Mouse (Mus musculus) bone marrow, adult 2 months (tissue): Measurements from ENCODE around the gene Pgp. TPM values are rescaled to one million over a fixed set of nuclear protein-coding genes. Genes with fewer than 3 reads are reported as not detected.

Source experiments
- H3K27ac ChIP-seq: fragments of 200-500 bp; 2 replicates; pipeline ENCODE4 v1.5.1; 2012; ENCODE audit warnings: low read depth, mild to moderate bottlenecking, control low read depth, inconsistent platforms, low read length; ENCODE audit not compliant: control insufficient read depth, poor library complexity, insufficient read depth
- H3K4me1 ChIP-seq: fragments of 200-500 bp; 2 replicates; pipeline ENCODE4 v1.6.1; 2011; ENCODE audit warnings: low read length; ENCODE audit not compliant: control insufficient read depth, insufficient read depth
- H3K4me3 ChIP-seq: fragments of 200-500 bp; replicated peaks from 2 replicates; pipeline ENCODE3; 2011; ENCODE audit warnings: mild to moderate bottlenecking, low read depth, low read length, control low read depth; ENCODE audit not compliant: control insufficient read depth
- CTCF ChIP-seq: fragments of 200-500 bp; IDR thresholded peaks from 2 replicates; pipeline ENCODE4 v1.5.1; 2011; ENCODE audit warnings: low read length, control low read depth; ENCODE audit not compliant: control insufficient read depth, insufficient read depth
- POLR2A ChIP-seq: fragments of 200-500 bp; IDR thresholded peaks from 2 replicates; pipeline ENCODE4 v1.6.1; 2011; ENCODE audit warnings: low read depth, mild to moderate bottlenecking, control low read depth, low read length, borderline replicate concordance; ENCODE audit not compliant: control insufficient read depth
- WGBS: fragments of 180-500 bp; shearing (Covaris S2); methylation state at CpG from one replicate; pipeline ENCODE4 v1.1.7; 2018; 5-methylcytosine and 5-hydroxymethylcytosine counted together
- polyA plus RNA-seq: library from polyadenylated mRNA; stranded (reverse); fragments of >200 nt; gene quantifications from 2 replicates; pipeline ENCODE4 v1.2.4, GENCODE M21; 2011; ENCODE audit warnings: low replicate concordance; ENCODE audit not compliant: missing spikeins, insufficient read depth, insufficient read length

Pgp gene
- polyA plus RNA-seq, 1 experiment: 34.7 TPM

DNA sequence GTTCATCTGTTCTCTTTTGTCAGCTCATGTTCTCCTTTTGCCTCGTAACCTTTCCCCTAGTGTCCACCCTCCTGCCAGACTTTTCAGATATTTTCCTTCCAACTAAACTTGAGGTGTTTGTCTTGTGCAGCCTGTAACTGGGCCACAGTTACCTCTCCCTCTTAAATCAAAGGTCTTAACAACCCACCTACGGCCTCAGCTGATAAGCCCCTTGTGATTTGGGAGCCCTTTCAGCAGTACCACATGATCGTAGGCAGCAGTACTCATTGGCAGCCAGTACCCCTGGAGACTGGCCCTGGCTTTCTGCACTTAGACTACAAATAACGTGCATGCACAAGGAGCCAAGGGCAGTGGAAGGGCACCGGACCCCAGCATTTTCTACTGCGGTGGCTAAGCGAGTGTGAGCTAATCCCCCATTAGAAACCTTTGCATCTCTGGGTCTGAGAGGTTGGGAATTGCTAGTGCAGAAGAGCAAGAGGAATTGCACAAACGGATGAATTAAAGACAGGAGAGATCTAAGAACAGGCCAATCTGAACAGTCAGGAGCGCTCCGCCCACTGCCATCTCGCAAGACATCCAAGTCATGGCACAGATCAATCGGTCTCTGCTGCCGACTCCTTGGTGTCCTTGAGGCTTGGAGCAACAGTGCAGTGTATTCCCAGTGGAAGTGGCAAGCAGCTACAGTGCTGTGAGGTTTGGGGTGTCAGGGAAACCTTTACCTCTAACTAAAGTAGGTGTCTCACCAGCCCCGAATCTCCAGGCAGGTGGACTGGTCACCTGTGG is 40.8 kb upstream of the Pgp start:
- 87% methylated on average over 14 of the region's 14 CpGs for WGBS
- no peak overlapping the region for H3K4me3 ChIP-seq
- TF ChIP-seq CTCF (no peak), POLR2A (no peak)
- no peak overlapping the region for H3K27ac ChIP-seq
- no peaks in the 10 kb centered on the region; the same call in 1 of the 2 replicates for H3K4me1 ChIP-seq

DNA sequence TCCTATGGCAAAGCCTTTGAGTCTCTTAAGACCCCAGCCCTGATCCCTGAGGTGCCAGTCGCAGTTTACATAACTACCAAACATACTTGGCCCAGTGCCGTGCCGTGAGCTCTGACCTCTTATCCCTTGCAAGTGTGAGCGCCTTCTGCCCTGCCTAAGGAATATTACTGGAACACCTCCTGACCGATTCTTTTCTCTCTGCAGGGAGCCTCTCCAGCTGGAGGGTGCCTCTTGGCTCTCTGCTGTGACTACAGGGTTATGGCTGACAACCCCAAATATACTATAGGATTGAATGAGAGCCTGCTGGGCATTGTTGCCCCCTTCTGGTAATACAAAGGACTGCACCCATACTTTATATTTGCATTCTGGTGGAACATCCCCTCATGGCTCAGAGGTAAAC is 33.2 kb upstream of the Pgp start:
- Histone ChIP-seq H3K4me1 (no peaks in the 10 kb centered on the region), H3K27ac (no peak overlapping the region), H3K4me3 (no peak overlapping the region)
- TF ChIP-seq POLR2A: no peak
- peak; percentile 12; the same call in 1 of the 2 replicates for TF ChIP-seq CTCF
- 82% methylated on average over 5 of the region's 5 CpGs for WGBS

DNA sequence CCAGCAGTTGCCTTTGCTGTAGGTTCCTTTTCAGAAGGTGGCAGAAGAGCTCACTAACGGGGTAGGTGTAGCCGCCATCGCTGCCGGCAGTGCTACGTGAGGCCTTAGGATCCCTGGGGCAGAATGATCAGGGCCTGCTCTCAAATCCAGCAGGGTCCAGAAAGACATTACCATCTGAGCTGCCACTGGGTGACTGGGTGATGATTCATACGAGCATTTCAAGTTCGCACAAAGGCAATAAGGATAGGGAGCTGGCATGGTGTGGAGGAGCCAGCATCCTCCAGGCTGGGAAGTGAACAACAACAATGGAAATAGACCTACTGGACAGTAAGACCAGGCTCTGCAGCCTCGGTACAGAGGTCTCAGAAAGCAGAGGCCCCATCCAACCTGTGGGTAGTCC is 29.8 kb upstream of the Pgp start:
- H3K4me3 ChIP-seq: no peak overlapping the region
- WGBS: 91% methylated on average over 8 of the region's 8 CpGs
- H3K27ac ChIP-seq: no peak overlapping the region
- TF ChIP-seq POLR2A: no peak
- no peak for TF ChIP-seq CTCF
- H3K4me1 ChIP-seq: no peaks in the 10 kb centered on the region

DNA sequence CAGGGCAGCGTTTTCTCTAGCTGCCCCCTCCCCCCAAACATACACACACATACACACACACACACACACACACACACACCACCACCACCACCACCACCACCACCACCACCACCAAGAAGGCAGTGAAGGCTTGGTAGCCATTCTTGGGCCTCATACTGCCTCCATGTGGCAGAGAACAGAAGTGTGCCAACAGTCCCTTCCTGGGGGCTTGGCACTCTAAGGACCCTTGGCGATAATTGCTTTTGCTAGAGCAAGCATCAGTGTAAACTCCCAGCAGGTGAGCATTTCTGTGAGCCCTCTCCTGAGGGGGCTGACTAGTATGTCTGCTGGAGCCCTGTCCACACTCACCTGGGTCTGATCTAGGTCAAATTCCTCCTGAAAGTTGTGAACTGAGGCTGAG is 29.0 kb upstream of the Pgp start:
- no peak overlapping the region for H3K4me3 ChIP-seq
- WGBS: 78% methylated on average over 2 of the region's 2 CpGs

DNA sequence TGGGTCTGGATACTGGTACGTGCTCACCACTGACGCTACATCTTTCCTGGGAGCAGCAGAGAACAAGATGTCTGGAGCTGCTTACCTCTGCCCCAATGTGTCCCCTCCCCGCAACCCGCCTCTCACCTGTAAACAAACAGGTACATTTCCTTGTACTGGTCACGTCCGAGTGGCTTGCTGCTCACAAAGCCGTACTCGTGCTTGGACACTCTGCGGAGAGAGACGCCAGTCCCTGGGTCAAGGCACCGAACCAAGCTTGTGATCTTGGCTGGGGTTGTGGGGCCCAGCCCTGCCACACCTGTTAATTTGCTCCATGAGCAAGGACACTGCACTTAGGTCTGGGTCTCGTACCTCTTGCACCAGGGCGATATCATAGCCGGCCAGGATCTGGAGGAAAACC is 28.1 kb upstream of the Pgp start:
- TF ChIP-seq POLR2A: no peak
- no peak for TF ChIP-seq CTCF
- Histone ChIP-seq H3K4me3 (no peak overlapping the region), H3K27ac (no peak overlapping the region), H3K4me1 (no peaks in the 10 kb centered on the region)
- 92% methylated on average over 14 of the region's 14 CpGs for WGBS

More for the DNA sequence above, 29.0 kb upstream of the Pgp start:
- H3K4me1 ChIP-seq: no peaks in the 10 kb centered on the region
- no peak overlapping the region for H3K27ac ChIP-seq
- peak; percentile 16; the same call in 1 of the 2 replicates for TF ChIP-seq CTCF
- no peak for TF ChIP-seq POLR2A

DNA sequence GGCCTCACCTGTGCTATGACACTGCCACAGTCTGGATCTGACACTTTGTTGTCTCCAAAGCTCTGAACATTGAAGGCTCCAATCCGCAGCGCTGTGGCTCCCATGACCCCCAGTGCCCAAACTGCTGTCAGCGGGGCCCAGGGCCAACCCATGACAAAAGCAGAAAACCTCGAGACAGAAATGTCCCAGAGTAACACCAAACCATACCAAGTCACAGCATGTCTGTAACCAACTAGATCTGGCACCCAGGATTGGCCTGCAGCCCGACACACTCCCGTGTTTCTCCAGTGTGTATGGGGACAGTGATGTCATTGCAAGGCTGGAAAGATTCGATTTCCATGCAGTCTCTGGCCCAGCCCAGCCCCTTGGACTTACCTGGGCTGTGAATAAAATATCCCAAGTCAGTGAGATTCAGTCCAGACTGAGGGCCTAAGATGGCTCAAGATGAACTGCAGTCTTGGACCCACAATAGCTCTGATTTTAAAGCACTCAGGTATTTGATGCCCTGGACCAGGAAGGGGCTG is 27.5 kb upstream of the Pgp start, which contains the start of gene Dnase1l2:
Gene Dnase1l2 (minus strand): TSS at position 474 of the 524 bp plus-strand sequence.
- Histone ChIP-seq H3K4me3 (no peak within 1 kb of the TSS), H3K4me1 (no peaks in the 10 kb centered on the region), H3K27ac (no peak within 1 kb of the TSS)
- TF ChIP-seq POLR2A (no peak), CTCF (no peak)
- WGBS: 80% methylated on average over 7 of the region's 7 CpGs

DNA sequence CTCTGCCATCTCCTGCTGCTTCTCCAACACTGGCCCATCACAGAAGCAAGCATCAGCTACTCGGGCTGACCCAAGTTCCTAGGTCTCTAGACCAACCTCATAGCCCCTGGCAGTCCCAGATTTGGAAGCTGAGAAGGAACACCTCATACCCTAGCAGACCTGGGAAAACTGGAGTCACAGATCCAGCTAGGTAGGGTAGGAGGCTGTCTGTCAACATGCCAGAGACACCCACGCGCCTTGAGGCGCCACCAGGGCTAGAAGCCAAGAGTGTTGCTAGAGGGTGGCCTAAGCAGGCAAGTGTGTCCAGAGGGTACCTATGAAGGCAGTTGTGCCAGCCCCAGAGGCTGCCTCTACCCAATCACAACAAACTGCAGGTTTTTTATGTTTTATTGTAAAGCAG is 26.8 kb upstream of the Pgp start:
- WGBS: 87% methylated on average over 4 of the region's 4 CpGs
- no peaks in the 10 kb centered on the region for H3K4me1 ChIP-seq
- no peak for TF ChIP-seq CTCF
- no peak for TF ChIP-seq POLR2A
- H3K4me3 ChIP-seq: no peak overlapping the region
- no peak overlapping the region for H3K27ac ChIP-seq

DNA sequence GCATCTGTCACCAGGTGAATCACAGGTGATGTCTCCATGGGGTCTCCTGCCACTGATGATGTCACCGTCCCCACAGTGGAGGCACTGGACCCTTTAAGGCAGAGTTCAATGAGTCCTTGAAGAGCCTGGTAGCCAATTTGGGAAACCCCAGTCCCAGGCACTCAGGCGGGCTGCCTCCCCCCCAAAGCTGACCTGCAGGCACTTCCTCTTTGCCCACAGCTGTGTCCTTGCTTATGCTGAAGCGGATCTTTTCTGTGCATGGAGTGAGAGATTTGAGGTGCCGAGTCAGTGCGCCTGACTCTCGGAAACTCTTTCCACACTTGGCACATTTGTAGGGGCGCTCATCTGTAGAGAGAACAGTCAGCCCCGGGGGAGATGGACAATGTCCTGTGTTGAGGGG is 23.6 kb upstream of the Pgp start:
- H3K4me1 ChIP-seq: no peaks in the 10 kb centered on the region
- WGBS: 53% methylated on average over 8 of the region's 8 CpGs
- TF ChIP-seq CTCF: no peak
- no peak for TF ChIP-seq POLR2A
- H3K4me3 ChIP-seq: no peak overlapping the region
- H3K27ac ChIP-seq: no peak overlapping the region

DNA sequence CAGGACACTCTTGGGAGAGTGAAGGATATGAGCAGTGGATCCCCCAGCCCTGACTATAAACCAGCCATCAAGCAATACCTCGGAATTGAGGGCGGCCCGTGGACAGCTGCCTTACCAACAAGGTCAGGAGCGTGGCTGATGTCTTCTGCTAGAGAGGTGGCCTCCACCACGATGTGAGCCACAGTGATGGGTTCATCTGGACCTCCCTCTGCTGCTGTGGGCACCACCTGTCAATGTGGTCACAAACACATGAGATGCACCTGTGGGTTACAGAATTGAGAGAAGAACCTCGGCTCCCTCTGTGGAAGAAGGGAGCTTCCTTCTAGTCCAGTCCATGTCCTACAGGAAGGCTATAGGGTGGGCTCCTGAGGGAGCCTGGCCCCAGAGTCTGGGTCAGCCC is 20.7 kb upstream of the Pgp start:
- H3K4me3 ChIP-seq: no peak overlapping the region
- H3K4me1 ChIP-seq: no peaks in the 10 kb centered on the region
- no peak overlapping the region for H3K27ac ChIP-seq
- TF ChIP-seq CTCF (no peak), POLR2A (no peak)
- 83% methylated on average over 6 of the region's 6 CpGs for WGBS
